Mouse (Mus musculus) liver, postnatal 0 days (tissue): Measurements from ENCODE around the gene Fat3. TPM values are rescaled to one million over a fixed set of nuclear protein-coding genes. Genes with fewer than 3 reads are reported as not detected.

Experiments
- ATAC-seq: fragments of 200-750 bp; cut with Nextera tagmentation; 2 replicates; pipeline ENCODE4 v1.8.0; 2017; ENCODE audit warnings: mild to moderate bottlenecking, moderate library complexity
- DNase-seq: peaks from one replicate; pipeline ENCODE4 v3.0.0-alpha.2; 2016
- H3K27ac ChIP-seq: fragments of 300-500 bp; sonication (generic); 2 replicates; pipeline ENCODE4 v1.5.1; 2014; ENCODE audit warnings: antibody characterized with exemption, moderate library complexity, mild to moderate bottlenecking, low read depth
- H3K27me3 ChIP-seq: fragments of 300-500 bp; sonication (generic); 2 replicates; pipeline ENCODE4 v1.6.1; 2014; ENCODE audit warnings: low read length, control low read depth, mixed read lengths; ENCODE audit not compliant: insufficient read depth
- H3K36me3 ChIP-seq: fragments of 300-500 bp; sonication (generic); replicated peaks from 2 replicates; pipeline ENCODE4 v1.6.1; 2014; ENCODE audit warnings: mild to moderate bottlenecking, control low read depth, low read length, moderate library complexity, mixed read lengths; ENCODE audit not compliant: insufficient read depth
- H3K4me1 ChIP-seq: fragments of 300-500 bp; sonication (generic); 2 replicates; pipeline ENCODE4 v1.6.1; 2014; ENCODE audit warnings: antibody characterized with exemption, mild to moderate bottlenecking, control low read depth; ENCODE audit not compliant: insufficient read depth
- H3K4me2 ChIP-seq: fragments of 300-500 bp; sonication (generic); 2 replicates; pipeline ENCODE4 v1.6.1; 2014; ENCODE audit warnings: low read depth, mild to moderate bottlenecking, low read length, moderate library complexity, mixed read lengths
- H3K4me3 ChIP-seq: fragments of 300-500 bp; sonication (generic); 2 replicates; pipeline ENCODE4 v1.5.1; 2014; ENCODE audit warnings: low read depth, low read length
- H3K9ac ChIP-seq: fragments of 300-500 bp; sonication (generic); replicated peaks from 2 replicates; pipeline ENCODE4 v1.6.1; 2014; ENCODE audit warnings: mild to moderate bottlenecking, moderate library complexity
- H3K9me3 ChIP-seq: fragments of 300-500 bp; sonication (generic); 2 replicates; pipeline ENCODE4 v1.6.1; 2016; ENCODE audit warnings: mild to moderate bottlenecking, control low read depth, low read length, mixed read lengths
- CTCF ChIP-seq: sonication (generic); IDR thresholded peaks from 2 replicates; pipeline ENCODE4 v1.5.1; 2016; ENCODE audit warnings: antibody characterized with exemption, low read depth
- EP300 ChIP-seq: IDR thresholded peaks from 2 replicates; pipeline ENCODE4 v1.6.1; 2016; ENCODE audit warnings: antibody characterized with exemption, low read depth, mild to moderate bottlenecking
- WGBS: fragments of 180-500 bp; shearing (Covaris S2); extraction: QIAGEN DNeasy Blood & Tissue Kit; methylation state at CpG from one replicate; pipeline ENCODE4 v1.1.7; 2014; ENCODE audit not compliant: insufficient replicate concordance; 5-methylcytosine and 5-hydroxymethylcytosine counted together
- polyA plus RNA-seq: library from polyadenylated mRNA; unstranded; fragments of >200 nt; fragmentation: Nextera tagmentation; extraction: Ambion mirVana; gene quantifications from 2 replicates; pipeline ENCODE4 v1.2.1, GENCODE M21; 2015

Gene Fat3
- polyA plus RNA-seq, 1 experiment from 2014 or later: 0.02 TPM

DNA sequence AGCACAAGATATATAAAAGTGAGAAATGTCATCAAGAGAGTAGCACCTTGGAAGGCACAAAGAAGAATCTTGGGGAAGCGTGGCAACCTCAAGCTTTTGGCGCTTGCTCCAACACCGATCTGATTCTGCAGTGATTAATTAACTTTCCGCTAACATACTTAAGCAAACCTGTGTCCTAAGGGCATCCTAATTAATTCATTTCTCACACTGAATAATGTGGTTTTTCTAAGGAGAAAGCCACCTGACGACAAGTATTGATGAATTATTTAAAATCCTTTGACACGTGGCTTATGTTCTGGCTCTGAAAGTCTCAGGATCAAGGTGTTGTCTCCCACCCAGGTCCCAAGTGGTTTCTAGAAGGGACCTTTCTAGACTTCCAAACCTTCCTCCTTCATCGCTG is 506.3 kb downstream of the Fat3 start:
- Histone ChIP-seq H3K4me3 (no peak overlapping the region), H3K4me1 (no peaks in the 10 kb centered on the region), H3K27me3 (no peaks in the 10 kb centered on the region), H3K9ac (no peak overlapping the region), H3K9me3 (no peaks in the 10 kb centered on the region), H3K27ac (no peak overlapping the region), H3K36me3 (no peaks in the 10 kb centered on the region), H3K4me2 (no peak overlapping the region)
- TF ChIP-seq CTCF: no peak
- no peak for TF ChIP-seq EP300
- DNase-seq (no peak), ATAC-seq (no peak)
- WGBS: 77% methylated on average over 7 of the region's 7 CpGs

DNA sequence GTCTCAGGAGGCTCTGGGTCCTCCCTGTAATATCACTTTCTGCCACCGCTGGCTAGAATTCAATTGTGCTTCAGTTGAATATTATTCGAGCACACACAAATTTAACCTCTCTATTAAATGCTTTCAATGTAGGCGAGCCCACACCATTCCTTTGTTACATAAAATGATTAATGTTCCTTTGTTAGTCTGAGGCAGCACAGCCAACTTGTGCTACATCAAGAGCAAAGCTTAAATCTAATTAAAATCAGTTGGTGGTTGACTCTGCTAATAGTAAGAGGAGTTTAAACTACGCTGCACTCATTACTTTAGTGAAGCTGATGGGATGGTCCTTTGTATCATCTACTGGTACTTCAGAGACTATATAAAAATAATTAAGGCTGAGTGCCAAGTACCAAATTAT is 506.9 kb downstream of the Fat3 start:
- no peak overlapping the region for H3K9ac ChIP-seq
- H3K36me3 ChIP-seq: no peaks in the 10 kb centered on the region
- H3K27ac ChIP-seq: no peak overlapping the region
- DNase-seq: no peak
- H3K4me3 ChIP-seq: no peak overlapping the region
- no peak for ATAC-seq
- H3K4me2 ChIP-seq: no peak overlapping the region
- TF ChIP-seq CTCF: no peak
- TF ChIP-seq EP300: no peak
- H3K9me3 ChIP-seq: no peaks in the 10 kb centered on the region
- H3K4me1 ChIP-seq: no peaks in the 10 kb centered on the region
- H3K27me3 ChIP-seq: no peaks in the 10 kb centered on the region
- WGBS: 79% methylated on average over 4 of the region's 4 CpGs

- Histone ChIP-seq H3K9me3 (no peaks in the 10 kb centered on the region), H3K27ac (no peak overlapping the region), H3K27me3 (no peaks in the 10 kb centered on the region), H3K4me3 (no peak overlapping the region), H3K4me1 (no peaks in the 10 kb centered on the region), H3K36me3 (no peaks in the 10 kb centered on the region), H3K4me2 (no peak overlapping the region), H3K9ac (no peak overlapping the region)
- TF ChIP-seq CTCF: no peak
- no peak for DNase-seq
- 68% methylated on average over 7 of the region's 7 CpGs for WGBS
- no peak for ATAC-seq
Observed at GRCm38 (mm10) chr9:15992158-15992846, 508.8 kb downstream of the Fat3 start.

- Histone ChIP-seq H3K4me1 (no peaks in the 10 kb centered on the region), H3K4me2 (no peak overlapping the region), H3K36me3 (no peaks in the 10 kb centered on the region), H3K9me3 (no peaks in the 10 kb centered on the region), H3K27ac (no peak overlapping the region), H3K4me3 (no peak overlapping the region), H3K27me3 (no peaks in the 10 kb centered on the region), H3K9ac (no peak overlapping the region)
- TF ChIP-seq EP300 (no peak), CTCF (no peak)
- WGBS: 81% methylated on average over 14 of the region's 14 CpGs
- DNase-seq (no peak), ATAC-seq (no peak)
Observed at GRCm38 (mm10) chr9:15978317-15978716, 522.8 kb downstream of the Fat3 start.

GRCm38 (mm10) chr9:15976959-15977663 is 524.0 kb downstream of the Fat3 start:
- no peak for DNase-seq
- no peak for ATAC-seq

DNA sequence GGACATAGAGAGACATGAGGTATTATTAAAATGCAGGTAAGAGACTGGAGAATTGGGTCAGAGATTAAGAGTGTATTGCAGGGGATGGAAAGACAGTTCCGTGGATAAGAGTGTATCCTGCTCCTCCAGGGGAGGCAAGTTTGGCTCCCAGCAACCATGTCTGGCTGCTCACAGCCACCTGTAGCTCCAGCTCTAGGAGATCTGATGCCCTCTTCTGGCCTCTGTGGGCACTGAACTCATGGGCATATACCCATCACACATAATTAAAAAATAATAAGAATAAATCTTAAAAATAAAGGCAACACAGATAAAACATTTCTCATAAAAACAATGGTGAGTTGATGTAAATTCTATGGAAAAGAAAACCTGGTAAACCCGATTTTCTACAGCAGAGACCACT is 525.1 kb downstream of the Fat3 start:
- TF ChIP-seq EP300 (no peak), CTCF (peak; percentile 11; the same call in 1 of the 2 replicates)
- no peak overlapping the region for H3K27ac ChIP-seq
- H3K4me3 ChIP-seq: no peak overlapping the region
- no peaks in the 10 kb centered on the region for H3K36me3 ChIP-seq
- H3K9ac ChIP-seq: no peak overlapping the region
- H3K4me1 ChIP-seq: no peaks in the 10 kb centered on the region
- no peaks in the 10 kb centered on the region for H3K9me3 ChIP-seq
- H3K27me3 ChIP-seq: no peaks in the 10 kb centered on the region
- DNase-seq (no peak), ATAC-seq (no peak)
- WGBS: 82% methylated on average over 2 of the region's 2 CpGs
- H3K4me2 ChIP-seq: no peak overlapping the region

More at GRCm38 (mm10) chr9:15976959-15977663, 524.0 kb downstream of the Fat3 start:
- no peaks in the 10 kb centered on the region for H3K9me3 ChIP-seq
- no peak overlapping the region for H3K9ac ChIP-seq
- H3K4me1 ChIP-seq: no peaks in the 10 kb centered on the region
- no peak overlapping the region for H3K4me3 ChIP-seq
- H3K27ac ChIP-seq: no peak overlapping the region
- TF ChIP-seq EP300 (no peak), CTCF (no peak)
- H3K27me3 ChIP-seq: no peaks in the 10 kb centered on the region
- H3K36me3 ChIP-seq: no peaks in the 10 kb centered on the region
- 66% methylated on average over 12 of the region's 12 CpGs for WGBS
- H3K4me2 ChIP-seq: no peak overlapping the region
